Mouse (Mus musculus) lung, adult 2 months (tissue): ENCODE measurements around the gene 1110008P14Rik.
"Not testable (repeated sequence)": the region's sequence is repeated elsewhere in the genome, so short reads cannot be mapped to it uniquely, and the experiment has no call there.

Experiments used
- CTCF ChIP-seq: fragments of 200-500 bp; IDR thresholded peaks from 2 replicates; pipeline ENCODE4 v1.5.1; 2011; ENCODE audit warnings: mild to moderate bottlenecking, low read length, control low read depth; ENCODE audit not compliant: insufficient read depth
- POLR2A ChIP-seq: fragments of 200-500 bp; IDR thresholded peaks from 2 replicates; pipeline ENCODE4 v1.6.1; 2011; ENCODE audit warnings: low read depth, mild to moderate bottlenecking, control low read depth, low read length, borderline replicate concordance; ENCODE audit errors: extremely low read depth

DNA sequence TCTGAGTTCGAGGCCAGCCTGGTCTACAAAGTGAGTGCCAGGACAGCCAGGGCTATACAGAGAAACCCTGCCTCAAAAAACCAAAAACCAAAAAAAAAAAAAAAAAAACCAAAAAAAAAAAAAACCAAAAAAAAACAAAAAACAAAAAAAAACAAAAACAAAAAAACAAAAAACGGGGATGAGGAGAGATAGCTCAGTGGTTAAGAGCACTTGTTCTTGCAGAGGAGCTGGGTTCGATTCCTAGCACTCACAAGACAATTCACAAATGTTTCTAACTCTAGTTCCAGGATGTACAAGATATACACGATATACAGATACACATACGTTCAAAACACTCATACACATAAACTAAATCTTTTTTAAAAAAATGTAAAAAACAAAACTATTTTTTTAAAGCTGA lies 19.5 kb downstream of the 1110008P14Rik start:
- TF ChIP-seq POLR2A, CTCF: not testable (repeated sequence)
